Mouse (Mus musculus) stomach, embryonic 16.5 days (tissue): ENCODE measurements around the gene Tomm20. TPM values are rescaled to one million over a fixed set of nuclear protein-coding genes. Genes with fewer than 3 reads are reported as not detected.

Experiments
- ATAC-seq: fragments of 200-750 bp; cut with Nextera tagmentation; 2 replicates; pipeline ENCODE4 v1.8.0; 2017; ENCODE audit warnings: moderate number of reproducible peaks, moderate TSS enrichment; ENCODE audit not compliant: insufficient read depth, low FRiP score
- H3K27ac ChIP-seq: fragments of 300-500 bp; sonication (generic); 2 replicates; pipeline ENCODE4 v1.5.1; 2014; ENCODE audit warnings: low read length
- H3K27me3 ChIP-seq: fragments of 300-500 bp; sonication (generic); 2 replicates; pipeline ENCODE4 v1.6.1; 2014; ENCODE audit warnings: low read length, control low read depth, mixed read lengths; ENCODE audit not compliant: control insufficient read depth, insufficient read depth
- H3K36me3 ChIP-seq: fragments of 300-500 bp; sonication (generic); 2 replicates; pipeline ENCODE4 v1.6.1; 2014; ENCODE audit warnings: low read length; ENCODE audit not compliant: control insufficient read depth, insufficient read depth
- H3K4me1 ChIP-seq: fragments of 300-500 bp; sonication (generic); 2 replicates; pipeline ENCODE4 v1.6.1; 2014; ENCODE audit warnings: low read length, control low read depth, mixed read lengths; ENCODE audit not compliant: control insufficient read depth, insufficient read depth
- H3K4me2 ChIP-seq: fragments of 300-500 bp; sonication (generic); 2 replicates; pipeline ENCODE4 v1.6.1; 2014; ENCODE audit warnings: low read depth, low read length, mixed read lengths
- H3K4me3 ChIP-seq: fragments of 300-500 bp; sonication (generic); replicated peaks from 2 replicates; pipeline ENCODE4 v1.5.1; 2014; ENCODE audit warnings: mild to moderate bottlenecking, low read length
- H3K9ac ChIP-seq: fragments of 300-500 bp; sonication (generic); 2 replicates; pipeline ENCODE4 v1.6.1; 2014; ENCODE audit warnings: low read length
- H3K9me3 ChIP-seq: fragments of 300-500 bp; sonication (generic); replicated peaks from 2 replicates; pipeline ENCODE4 v1.6.1; 2016; ENCODE audit warnings: low read length, control low read depth; ENCODE audit not compliant: control insufficient read depth
- WGBS: fragments of 180-500 bp; shearing (Covaris S2); extraction: QIAGEN DNeasy Blood & Tissue Kit; methylation state at CpG from one replicate; pipeline ENCODE4 v1.1.7; 2014; 5-methylcytosine and 5-hydroxymethylcytosine counted together
- polyA plus RNA-seq: library from polyadenylated mRNA; unstranded; fragments of >200 nt; fragmentation: Nextera tagmentation; extraction: Ambion mirVana; gene quantifications from 2 replicates; pipeline ENCODE4 v1.2.1, GENCODE M21; 2015

The Tomm20 gene
- polyA plus RNA-seq, 1 experiment from 2014 or later: 206 TPM

GRCm38 (mm10) chr8:126944781-126945691 is 608 bp downstream of the Tomm20 start:
- H3K4me3 ChIP-seq: peak overlapping the region; percentile 83
- under 1% methylated on average over 46 of the region's 46 CpGs for WGBS
- peak overlapping the region; percentile 82 for H3K4me2 ChIP-seq
- H3K27me3 ChIP-seq: no peaks in the 10 kb centered on the region
- peak overlapping the region; percentile 96 for H3K9ac ChIP-seq
- peaks cover 16% of the 10 kb centered on the region for H3K4me1 ChIP-seq
- peak; percentile 77 for ATAC-seq
- H3K9me3 ChIP-seq: no peaks in the 10 kb centered on the region
- peak overlapping the region; percentile 85 for H3K27ac ChIP-seq
- no peaks in the 10 kb centered on the region for H3K36me3 ChIP-seq

- H3K4me3 ChIP-seq: no peak overlapping the region
- peaks cover 5% of the 10 kb centered on the region; the same call in 1 of the 2 replicates for H3K36me3 ChIP-seq
- no peak overlapping the region for H3K27ac ChIP-seq
These were observed 2.1 kb downstream of the Tomm20 start for GRCm38 (mm10) chr8:126943565-126943964.

GRCm38 (mm10) chr8:126937337-126937736 is 8.3 kb downstream of the Tomm20 start:
- Histone ChIP-seq H3K4me2 (no peak overlapping the region), H3K27ac (no peak overlapping the region), H3K36me3 (peaks cover 32% of the 10 kb centered on the region; the same call in 1 of the 2 replicates), H3K9me3 (no peaks in the 10 kb centered on the region), H3K4me1 (peaks cover 4% of the 10 kb centered on the region; the same call in 1 of the 2 replicates), H3K27me3 (no peaks in the 10 kb centered on the region), H3K9ac (no peak overlapping the region), H3K4me3 (no peak overlapping the region)
- ATAC-seq: no peak
- 94% methylated on average over 3 of the region's 3 CpGs for WGBS

More at GRCm38 (mm10) chr8:126943565-126943964, 2.1 kb downstream of the Tomm20 start:
- 87% methylated on average over 7 of the region's 7 CpGs for WGBS
- no peak for ATAC-seq
- no peaks in the 10 kb centered on the region for H3K27me3 ChIP-seq
- peaks cover 16% of the 10 kb centered on the region for H3K4me1 ChIP-seq
- peak overlapping the region; percentile 82 for H3K4me2 ChIP-seq
- no peak overlapping the region for H3K9ac ChIP-seq
- no peaks in the 10 kb centered on the region for H3K9me3 ChIP-seq

GRCm38 (mm10) chr8:126935932-126936331 is 9.7 kb downstream of the Tomm20 start:
- no peak overlapping the region for H3K9ac ChIP-seq
- no peak for ATAC-seq
- no peaks in the 10 kb centered on the region for H3K9me3 ChIP-seq
- H3K27me3 ChIP-seq: no peaks in the 10 kb centered on the region
- peaks cover 40% of the 10 kb centered on the region for H3K36me3 ChIP-seq
- H3K4me1 ChIP-seq: no peaks in the 10 kb centered on the region
- H3K4me2 ChIP-seq: no peak overlapping the region
- no peak overlapping the region for H3K27ac ChIP-seq
- H3K4me3 ChIP-seq: no peak overlapping the region

- peaks cover 40% of the 10 kb centered on the region for H3K36me3 ChIP-seq
- H3K4me3 ChIP-seq: no peak overlapping the region
- H3K4me2 ChIP-seq: no peak overlapping the region
- H3K4me1 ChIP-seq: no peaks in the 10 kb centered on the region
- ATAC-seq: no peak
- no peak overlapping the region for H3K27ac ChIP-seq
- WGBS: 94% methylated on average over 2 of the region's 2 CpGs
- H3K9ac ChIP-seq: no peak overlapping the region
- H3K9me3 ChIP-seq: no peaks in the 10 kb centered on the region
- no peaks in the 10 kb centered on the region for H3K27me3 ChIP-seq
These were observed 10.3 kb downstream of the Tomm20 start for GRCm38 (mm10) chr8:126935387-126935786.

- Histone ChIP-seq H3K9me3 (no peaks in the 10 kb centered on the region), H3K36me3 (peaks cover 34% of the 10 kb centered on the region), H3K27me3 (no peaks in the 10 kb centered on the region), H3K4me3 (no peak overlapping the region), H3K4me1 (no peaks in the 10 kb centered on the region), H3K9ac (no peak overlapping the region), H3K27ac (no peak overlapping the region), H3K4me2 (no peak overlapping the region)
- 51% methylated on average over 1 of the region's 1 CpGs for WGBS
- ATAC-seq: no peak
These were observed 13.0 kb downstream of the Tomm20 start for GRCm38 (mm10) chr8:126932656-126933055.

DNA sequence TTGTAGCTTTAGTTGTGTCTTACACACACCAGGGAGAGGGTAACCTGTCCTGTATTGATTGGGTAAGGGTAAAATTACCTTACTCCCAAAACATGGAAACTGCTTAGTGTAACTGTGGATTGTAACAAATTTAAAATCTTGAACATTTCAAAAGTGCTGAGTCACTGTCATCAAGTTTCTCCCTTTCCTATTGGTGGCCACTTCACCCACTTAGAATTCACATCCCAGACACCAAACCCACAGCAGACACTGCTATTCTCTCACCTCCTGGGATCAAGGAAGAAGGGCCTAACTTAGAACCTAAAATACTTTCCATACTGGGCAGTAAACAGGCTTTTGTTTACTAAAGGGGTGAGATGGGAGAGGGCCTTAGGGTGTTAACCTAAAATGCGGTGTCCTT is 13.4 kb downstream of the Tomm20 start:
- Histone ChIP-seq H3K4me2 (no peak overlapping the region), H3K9ac (no peak overlapping the region), H3K4me1 (no peaks in the 10 kb centered on the region), H3K36me3 (peaks cover 32% of the 10 kb centered on the region), H3K9me3 (no peaks in the 10 kb centered on the region), H3K27ac (no peak overlapping the region), H3K27me3 (no peaks in the 10 kb centered on the region), H3K4me3 (no peak overlapping the region)
- 79% methylated on average over 1 of the region's 1 CpGs for WGBS
- ATAC-seq: no peak

DNA sequence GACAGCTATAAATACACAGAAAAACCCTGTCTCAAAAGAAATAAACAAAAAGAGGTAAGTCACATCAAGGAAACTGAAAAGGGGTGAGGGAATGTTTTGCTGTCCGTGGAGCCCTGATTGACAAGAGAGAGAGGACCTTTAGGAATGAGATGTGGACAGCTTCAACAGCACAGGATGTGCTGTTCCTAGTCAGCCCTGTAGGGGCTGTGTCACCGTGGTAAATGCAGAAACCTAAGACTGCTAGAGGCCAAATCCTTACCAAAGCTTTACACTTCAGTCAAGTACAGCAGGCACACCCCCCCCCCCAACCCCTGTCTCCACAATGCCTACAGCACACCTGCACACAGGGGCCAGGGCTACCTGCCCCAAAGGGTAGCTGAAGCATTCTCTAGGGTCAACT is 13.9 kb downstream of the Tomm20 start:
- Histone ChIP-seq H3K9me3 (no peaks in the 10 kb centered on the region), H3K4me3 (no peak overlapping the region), H3K27me3 (no peaks in the 10 kb centered on the region), H3K36me3 (peaks cover 29% of the 10 kb centered on the region), H3K9ac (no peak overlapping the region), H3K4me2 (no peak overlapping the region), H3K4me1 (no peaks in the 10 kb centered on the region), H3K27ac (no peak overlapping the region)
- no peak for ATAC-seq
- 33% methylated on average over 2 of the region's 2 CpGs for WGBS

DNA sequence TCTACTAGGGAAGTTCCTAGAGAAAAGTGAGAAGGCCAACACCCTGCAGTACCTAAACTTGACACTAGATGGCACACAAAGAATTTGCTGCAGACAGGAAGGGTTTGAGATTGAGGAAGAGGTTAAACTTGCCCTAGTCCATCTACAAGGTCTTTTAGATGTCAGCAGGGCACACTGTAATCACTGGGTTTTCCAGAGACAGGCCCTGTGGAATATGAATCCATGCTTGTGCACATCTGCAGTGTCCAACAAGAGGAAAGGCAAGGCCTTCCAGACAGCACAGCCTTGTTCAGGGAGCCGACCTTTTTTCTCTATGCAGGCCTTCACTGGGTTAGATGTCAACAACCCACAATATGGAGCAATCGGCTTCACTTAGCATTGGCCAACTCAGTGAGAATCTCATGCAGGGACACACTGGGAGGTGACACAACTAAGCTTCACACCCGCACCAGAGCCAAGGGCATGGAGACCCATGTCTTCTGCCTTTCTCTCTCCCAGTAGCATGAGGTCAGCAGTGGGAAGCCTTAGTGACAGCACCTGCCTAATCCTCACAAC is 16.0 kb downstream of the Tomm20 start:
- ATAC-seq: no peak
- 63% methylated on average over 3 of the region's 3 CpGs for WGBS
- Histone ChIP-seq H3K9ac (no peak overlapping the region), H3K4me3 (no peak overlapping the region), H3K9me3 (no peaks in the 10 kb centered on the region), H3K4me2 (no peak overlapping the region), H3K4me1 (no peaks in the 10 kb centered on the region), H3K27me3 (no peaks in the 10 kb centered on the region), H3K36me3 (peaks cover 15% of the 10 kb centered on the region; the same call in 1 of the 2 replicates), H3K27ac (no peak overlapping the region)
